Mouse (Mus musculus) frontal cortex, postnatal 25 days (tissue): ENCODE measurements at regions not wholly inside any gene's neighbourhood (a gene's known extent, or its start where the extent isn't known, plus 50 kb on each side); places are given as distances from the start of the nearest gene placed in this dataset.
"Not testable (repeated sequence)": the region's sequence is repeated elsewhere in the genome, so short reads cannot be mapped to it uniquely, and the experiment has no call there.

Experiments
- DNase-seq, 2 experiments: peaks; one replicate each; pipeline ENCODE4 v3.0.0; 2022; ENCODE audit warnings: low spot score in 2 of 2

- peak; percentile 2 to 16 for DNase-seq
Measured at GRCm38 (mm10) chr7:60622271-60623249, 482.5 kb upstream of the Snrpn start.

- not testable (repeated sequence) for DNase-seq
Measured at GRCm38 (mm10) chr7:60617070-60617674, 477.2 kb upstream of the Snrpn start.
